Mouse (Mus musculus) heart, embryonic 14.5 days (tissue): ENCODE results near the gene Slc37a3. TPM values are rescaled to one million over a fixed set of nuclear protein-coding genes. Genes with fewer than 3 reads are reported as not detected.

Experiments used
- ATAC-seq: fragments of 200-750 bp; cut with Nextera tagmentation; 2 replicates; pipeline ENCODE4 v1.8.0; 2017; ENCODE audit warnings: low read depth, moderate TSS enrichment; ENCODE audit not compliant: insufficient number of reproducible peaks, insufficient read depth, low FRiP score
- H3K27ac ChIP-seq, 2 experiments: fragments of 200-500 bp in 1 of 2; fragments of 300-500 bp in 1 of 2; sonication (generic) in 1 of 2; replicated peaks in 1 of 2; 2 replicates each; pipeline ENCODE4 v1.5.1; 2012 to 2014; ENCODE audit warnings: low read depth in 2 of 2, low read length in 2 of 2, control low read depth in 1 of 2, mild to moderate bottlenecking in 1 of 2, mixed read lengths in 1 of 2; ENCODE audit not compliant: control insufficient read depth in 1 of 2, insufficient read depth in 1 of 2
- H3K27me3 ChIP-seq: fragments of 300-500 bp; sonication (generic); 2 replicates; pipeline ENCODE4 v1.6.1; 2014; ENCODE audit warnings: mild to moderate bottlenecking, low read length, control low read depth; ENCODE audit not compliant: control insufficient read depth, insufficient read depth
- H3K36me3 ChIP-seq: fragments of 300-500 bp; sonication (generic); 2 replicates; pipeline ENCODE4 v1.6.1; 2014; ENCODE audit warnings: mild to moderate bottlenecking, control low read depth, low read length, mixed read lengths; ENCODE audit not compliant: control insufficient read depth, insufficient read depth
- H3K4me1 ChIP-seq, 2 experiments: fragments of 200-500 bp in 1 of 2; fragments of 300-500 bp in 1 of 2; sonication (generic) in 1 of 2; 2 replicates each; pipeline ENCODE4 v1.6.1; 2012 to 2014; ENCODE audit warnings: low read length in 2 of 2, control low read depth in 1 of 2, mixed read lengths in 1 of 2; ENCODE audit not compliant: control insufficient read depth in 2 of 2, insufficient read depth in 2 of 2
- H3K4me2 ChIP-seq: fragments of 300-500 bp; sonication (generic); 2 replicates; pipeline ENCODE4 v1.6.1; 2014; ENCODE audit warnings: mild to moderate bottlenecking, low read length
- H3K4me3 ChIP-seq, 2 experiments: fragments of 200-500 bp in 1 of 2; fragments of 300-500 bp in 1 of 2; sonication (generic) in 1 of 2; 2 replicates each; pipeline ENCODE4 v1.5.1; 2012 to 2014; ENCODE audit warnings: low read length in 2 of 2, mild to moderate bottlenecking in 2 of 2, control low read depth in 1 of 2, low read depth in 1 of 2, moderate library complexity in 1 of 2; ENCODE audit not compliant: control insufficient read depth in 1 of 2, insufficient read depth in 1 of 2
- H3K9ac ChIP-seq: fragments of 300-500 bp; sonication (generic); 2 replicates; pipeline ENCODE4 v1.6.1; 2014; ENCODE audit warnings: mild to moderate bottlenecking, low read length
- H3K9me3 ChIP-seq: fragments of 300-500 bp; sonication (generic); 2 replicates; pipeline ENCODE4 v1.6.1; 2016; ENCODE audit warnings: low read length, control low read depth; ENCODE audit not compliant: control insufficient read depth
- WGBS: fragments of 180-500 bp; shearing (Covaris S2); extraction: QIAGEN DNeasy Blood & Tissue Kit; methylation state at CpG from one replicate; pipeline ENCODE4 v1.1.7; 2014; 5-methylcytosine and 5-hydroxymethylcytosine counted together
- polyA plus RNA-seq: library from polyadenylated mRNA; unstranded; fragments of >200 nt; fragmentation: Nextera tagmentation; extraction: Ambion mirVana; gene quantifications from 2 replicates; pipeline ENCODE4 v1.2.1, GENCODE M21; 2014

The Slc37a3 gene
- 35.9 and 39.9 TPM in 2 replicates for polyA plus RNA-seq

- Histone ChIP-seq H3K9me3 (peaks cover 5% of the 10 kb centered on the region; the same call in 1 of the 2 replicates), H3K36me3 (peaks cover 7% of the 10 kb centered on the region), H3K4me1 (peaks cover 8% of the 10 kb centered on the region in 2 experiments), H3K27me3 (0 out of 2 replicates have a peak, but pooled peaks cover 2% of the 10 kb centered on the region), H3K4me2 (peak within 1 kb of the TSS; percentile 79), H3K9ac (peak within 1 kb of the TSS; percentile 90), H3K4me3 (peak within 1 kb of the TSS; percentile 79 to 90), H3K27ac (peak within 1 kb of the TSS; percentile 39 to 46; a peak in 3 of 4 replicates)
- WGBS: under 1% methylated on average over 43 of the region's 43 CpGs
- ATAC-seq: peak; percentile 88
Measured at GRCm38 (mm10) chr6:39377311-39377827, at the start of gene Slc37a3. Slc37a3 (minus strand) TSS chr6:39377675.

DNA sequence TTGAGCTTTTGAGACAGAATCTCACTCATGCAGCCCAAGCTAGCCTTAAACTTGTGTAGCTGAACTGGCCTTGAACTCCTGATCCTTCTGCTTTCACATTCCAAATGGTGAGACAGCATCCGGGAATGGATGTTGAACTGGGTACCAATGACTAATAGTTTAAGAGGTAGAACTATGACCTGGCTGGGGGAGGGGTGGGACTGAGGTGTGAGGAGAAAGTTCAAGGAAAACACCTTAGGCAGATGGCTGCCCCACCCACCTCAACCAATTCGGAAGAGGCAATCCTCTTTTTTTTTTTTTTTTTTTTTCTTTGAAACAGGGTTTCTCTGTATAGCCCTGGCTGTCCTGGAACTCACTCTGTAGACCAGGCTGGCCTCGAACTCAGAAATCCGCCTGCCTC, 49.2 kb upstream of the Slc37a3 start:
- Histone ChIP-seq H3K4me1 (no peaks in the 10 kb centered on the region), H3K36me3 (no peaks in the 10 kb centered on the region), H3K4me2 (no peak overlapping the region), H3K9me3 (no peaks in the 10 kb centered on the region), H3K27me3 (no peaks in the 10 kb centered on the region; the same call in 1 of the 2 replicates), H3K27ac (no peak overlapping the region), H3K9ac (no peak overlapping the region), H3K4me3 (no peak overlapping the region)
- WGBS: 65% methylated on average over 4 of the region's 4 CpGs
- no peak for ATAC-seq

GRCm38 (mm10) chr6:39425181-39425580, 47.7 kb upstream of the Slc37a3 start:
- Histone ChIP-seq H3K4me2 (no peak overlapping the region), H3K9me3 (no peaks in the 10 kb centered on the region), H3K9ac (no peak overlapping the region), H3K27me3 (no peaks in the 10 kb centered on the region; the same call in 1 of the 2 replicates), H3K27ac (no peak overlapping the region), H3K36me3 (no peaks in the 10 kb centered on the region), H3K4me1 (no peaks in the 10 kb centered on the region; a peak in 1 of 4 replicates), H3K4me3 (no peak overlapping the region)
- WGBS: 59% methylated on average over 2 of the region's 2 CpGs
- ATAC-seq: no peak

DNA sequence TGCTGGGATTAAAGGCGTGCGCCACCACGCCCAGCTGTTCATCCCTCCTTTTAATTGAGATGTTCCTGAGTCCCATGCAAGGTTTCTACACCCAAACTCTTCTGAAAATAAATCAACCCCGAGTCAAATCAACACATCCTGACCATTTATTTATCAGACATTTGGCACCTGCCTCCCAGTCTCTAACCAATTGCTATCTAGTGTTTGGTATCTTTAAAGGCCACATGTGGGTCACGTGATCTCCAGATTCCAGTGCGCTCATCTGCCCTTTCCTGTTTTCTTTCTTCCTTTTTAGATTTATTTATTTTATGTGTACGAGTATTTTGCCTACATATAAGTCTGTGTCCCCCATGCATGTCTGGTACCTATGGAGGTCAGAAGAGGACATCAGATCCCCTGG, 46.2 kb upstream of the Slc37a3 start:
- Histone ChIP-seq H3K36me3 (no peaks in the 10 kb centered on the region), H3K27ac (no peak overlapping the region), H3K27me3 (no peaks in the 10 kb centered on the region; the same call in 1 of the 2 replicates), H3K4me1 (peaks cover 2 to 5% of the 10 kb centered on the region in 2 experiments; a peak in 2 of 4 replicates), H3K9ac (no peak overlapping the region), H3K9me3 (no peaks in the 10 kb centered on the region), H3K4me2 (no peak overlapping the region), H3K4me3 (no peak overlapping the region)
- no peak for ATAC-seq
- 75% methylated on average over 7 of the region's 7 CpGs for WGBS

DNA sequence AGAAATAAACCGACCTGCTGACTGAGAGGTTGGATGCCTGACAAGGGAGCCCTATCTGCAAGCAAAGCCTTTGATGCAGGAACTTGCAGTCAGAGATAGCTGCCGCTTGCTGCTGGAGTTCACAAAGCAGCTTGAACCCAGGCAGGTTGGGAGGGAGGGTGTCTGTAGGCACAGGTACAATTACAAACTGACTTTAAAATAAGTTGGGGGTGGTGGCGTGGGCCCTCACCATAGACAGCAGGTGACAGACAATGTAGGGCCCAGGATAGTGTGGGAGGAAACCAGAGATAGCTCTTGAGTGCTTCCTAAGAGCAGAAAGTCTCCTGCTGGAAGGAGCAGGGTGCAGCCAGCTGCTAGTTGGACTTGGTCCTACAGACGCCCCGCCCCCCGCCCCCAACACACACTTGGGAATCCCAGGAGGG, 45.7 kb upstream of the Slc37a3 start:
- Histone ChIP-seq H3K36me3 (no peaks in the 10 kb centered on the region), H3K27me3 (peaks cover 3% of the 10 kb centered on the region; the same call in 1 of the 2 replicates), H3K4me1 (peaks cover 2 to 5% of the 10 kb centered on the region in 2 experiments; a peak in 2 of 4 replicates), H3K9ac (no peak overlapping the region), H3K9me3 (no peaks in the 10 kb centered on the region), H3K4me2 (no peak overlapping the region), H3K4me3 (no peak overlapping the region), H3K27ac (no peak overlapping the region)
- no peak for ATAC-seq
- 41% methylated on average over 6 of the region's 6 CpGs for WGBS

DNA sequence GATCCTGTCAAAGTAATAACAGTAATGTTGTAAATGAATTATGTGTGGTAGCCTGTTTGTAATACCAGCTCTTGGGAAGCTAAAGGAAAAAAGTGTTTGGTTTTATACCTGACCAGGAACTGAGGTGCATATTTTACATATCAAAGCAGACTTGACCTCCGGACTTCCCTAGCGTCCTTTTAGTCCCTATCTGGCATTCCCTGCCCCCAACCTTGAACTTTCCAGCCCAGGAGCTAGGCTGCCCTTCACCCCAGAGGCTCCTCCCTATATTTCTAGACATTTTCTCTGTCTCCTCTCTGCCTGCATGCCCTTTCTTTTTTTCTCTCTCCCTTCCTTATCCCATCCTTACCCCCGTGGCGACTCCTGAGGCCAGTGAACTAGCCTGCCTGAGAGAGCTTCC, 43.4 kb upstream of the Slc37a3 start:
- Histone ChIP-seq H3K27me3 (peaks cover 5% of the 10 kb centered on the region; the same call in 1 of the 2 replicates), H3K9ac (no peak overlapping the region), H3K36me3 (no peaks in the 10 kb centered on the region), H3K4me1 (peaks cover 2 to 5% of the 10 kb centered on the region in 2 experiments; a peak in 2 of 4 replicates), H3K4me3 (no peak overlapping the region), H3K9me3 (no peaks in the 10 kb centered on the region), H3K4me2 (no peak overlapping the region), H3K27ac (no peak overlapping the region)
- no peak for ATAC-seq
- WGBS: 43% methylated on average over 4 of the region's 4 CpGs

DNA sequence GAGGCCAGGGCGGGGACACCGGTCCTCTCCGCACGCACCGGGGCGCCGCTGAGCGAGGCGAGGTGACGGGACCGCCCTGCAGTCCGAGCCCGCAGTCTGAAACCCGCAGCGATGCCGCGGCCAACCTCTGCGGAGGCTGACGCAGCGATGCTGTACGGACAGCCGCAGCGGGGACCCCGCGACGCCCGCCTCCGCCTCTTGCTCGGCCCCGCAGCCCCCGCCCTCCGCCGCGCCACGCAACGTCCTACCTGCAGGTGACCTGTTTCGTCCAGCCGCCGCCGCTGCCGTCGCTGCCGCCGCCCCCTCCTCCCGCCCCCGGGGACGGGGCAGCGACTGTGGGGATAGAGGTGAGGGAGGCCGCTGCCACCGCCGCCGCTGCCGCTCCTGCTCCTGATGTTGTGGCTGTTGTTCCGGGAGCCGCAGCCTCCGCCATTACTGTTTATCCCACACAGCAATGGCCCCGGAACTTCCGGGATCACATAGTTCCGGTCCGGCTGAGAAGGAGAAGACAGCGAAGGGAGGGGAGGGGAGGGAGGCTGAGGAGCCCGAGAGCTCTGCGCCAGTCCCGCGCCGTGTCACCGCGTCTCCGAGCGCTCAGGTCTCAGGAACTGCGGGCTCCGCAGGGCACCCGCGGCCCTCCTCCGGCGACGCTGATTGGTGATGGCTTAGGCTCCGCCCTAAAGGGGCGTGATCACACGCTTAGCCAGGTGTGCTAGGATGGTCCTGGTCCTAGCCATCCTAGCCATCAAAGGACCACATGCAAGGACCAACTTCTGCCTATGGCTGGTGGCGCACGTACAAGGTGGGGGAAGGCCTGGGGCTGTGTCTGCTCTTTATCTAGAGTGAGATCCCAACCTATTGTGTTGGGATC, 42.6 kb upstream of the Slc37a3 start, which contains the start of gene Mkrn1:
Gene Mkrn1, minus strand, starts transcription at position 612 of the 871 bp plus-strand sequence.
- peaks cover 5% of the 10 kb centered on the region; the same call in 1 of the 2 replicates for H3K27me3 ChIP-seq
- peak within 1 kb of the TSS in 1 of 2 experiments; percentile 35; a peak in 1 of 4 replicates for H3K27ac ChIP-seq
- H3K4me3 ChIP-seq: peak within 1 kb of the TSS; percentile 65 to 78
- H3K4me2 ChIP-seq: peak within 1 kb of the TSS; percentile 81
- H3K9ac ChIP-seq: peak within 1 kb of the TSS; percentile 78
- under 1% methylated on average over 45 of the region's 82 CpGs for WGBS
- peaks cover 2 to 5% of the 10 kb centered on the region in 2 experiments; a peak in 2 of 4 replicates for H3K4me1 ChIP-seq
- H3K36me3 ChIP-seq: no peaks in the 10 kb centered on the region
- peak; percentile 84 for ATAC-seq
- no peaks in the 10 kb centered on the region for H3K9me3 ChIP-seq
